Mouse (Mus musculus) natural killer cell, adult 2 months (primary cell): ENCODE data around the gene Abat.

Experiments used
- DNase-seq, 2 experiments: peaks; one replicate each; pipeline ENCODE4 v3.0.0; 2022; ENCODE audit warnings: low spot score in 2 of 2

The Abat gene

GRCm38 (mm10) chr16:8573751-8574150 is 60.5 kb downstream of the Abat start:
- DNase-seq, result no peak

GRCm38 (mm10) chr16:8574316-8574715 is 61.1 kb downstream of the Abat start:
- no peak for DNase-seq

DNA sequence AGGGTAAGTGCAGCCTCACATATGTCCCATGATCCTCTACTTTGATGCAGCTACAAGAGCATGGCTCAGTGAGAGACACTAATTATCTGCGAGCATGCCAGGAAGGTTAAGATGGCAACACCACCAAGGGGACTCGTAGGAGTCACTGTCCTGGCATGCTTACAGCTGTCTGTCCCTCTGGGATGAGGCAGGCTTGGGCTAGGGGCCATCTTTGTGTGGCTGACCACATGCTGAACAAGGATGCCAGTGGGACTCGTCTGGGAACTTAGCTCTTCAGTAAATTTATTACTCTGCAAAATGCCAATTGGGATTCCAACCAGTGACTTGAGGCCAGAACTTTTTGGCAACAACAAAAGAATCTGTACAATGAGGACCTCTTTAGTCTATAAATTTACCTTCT is 62.9 kb downstream of the Abat start:
- DNase-seq, result no peak

- no peak for DNase-seq
Measured at GRCm38 (mm10) chr16:8576901-8577300, 63.7 kb downstream of the Abat start.

- DNase-seq, result no peak
Measured at GRCm38 (mm10) chr16:8578326-8578725, 65.1 kb downstream of the Abat start.

GRCm38 (mm10) chr16:8579546-8579945 is 66.3 kb downstream of the Abat start:
- no peak for DNase-seq

- no peak for DNase-seq
Measured at GRCm38 (mm10) chr16:8581661-8582239, 68.5 kb downstream of the Abat start.

DNA sequence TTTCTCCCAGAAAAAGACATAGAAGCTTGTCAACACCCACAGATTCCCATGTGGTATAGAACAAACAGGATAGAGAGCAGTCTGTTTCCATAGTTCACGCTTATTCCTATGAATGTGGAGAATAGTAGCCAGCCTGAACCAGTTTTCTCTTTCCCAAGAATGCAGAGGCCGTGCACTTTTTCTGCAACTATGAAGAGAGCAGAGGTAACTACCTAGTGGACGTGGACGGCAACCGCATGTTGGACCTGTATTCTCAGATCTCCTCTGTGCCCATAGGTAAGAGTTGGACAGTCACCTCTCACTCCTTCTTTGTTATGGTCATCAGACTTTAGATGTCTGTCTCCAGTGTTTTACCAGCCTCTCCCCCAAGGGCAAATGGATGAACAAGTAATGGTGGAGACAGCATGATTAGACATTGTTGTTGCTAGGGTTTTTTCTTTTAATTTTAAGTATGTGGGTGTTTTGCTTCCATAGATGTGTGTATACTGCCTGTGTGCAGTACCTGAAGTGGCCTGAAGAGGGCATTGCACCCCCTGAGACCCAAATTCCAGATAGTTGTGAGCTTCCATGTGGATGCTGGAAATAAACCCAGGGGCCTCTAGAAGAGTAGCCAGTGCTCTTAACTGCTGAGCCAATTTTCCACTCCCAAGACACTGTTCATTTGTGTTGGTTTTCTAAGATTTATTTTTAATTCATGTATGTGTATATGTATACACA is 69.5 kb downstream of the Abat start:
- no peak for DNase-seq

DNA sequence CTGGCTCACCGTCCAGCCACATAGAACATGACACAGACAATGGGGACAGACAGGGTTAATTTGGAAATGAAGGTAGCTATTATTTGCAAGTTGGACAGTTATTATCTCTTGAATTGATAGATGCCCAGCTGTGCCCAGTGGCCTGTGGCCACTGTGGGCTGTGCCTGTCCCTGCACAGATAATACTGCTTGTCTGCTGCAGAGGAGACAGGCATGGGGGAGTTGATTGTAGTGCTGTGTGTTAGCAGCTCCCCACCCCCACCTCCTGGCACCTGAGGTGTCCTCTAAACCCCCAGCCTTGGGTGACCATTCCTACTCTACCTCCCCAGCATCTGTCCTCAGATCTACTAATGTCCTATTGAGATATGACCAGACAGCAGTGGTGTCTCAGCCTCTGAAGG is 71.0 kb downstream of the Abat start:
- no peak for DNase-seq

- no peak for DNase-seq
Measured at GRCm38 (mm10) chr16:8585056-8585455, 71.8 kb downstream of the Abat start.

DNA sequence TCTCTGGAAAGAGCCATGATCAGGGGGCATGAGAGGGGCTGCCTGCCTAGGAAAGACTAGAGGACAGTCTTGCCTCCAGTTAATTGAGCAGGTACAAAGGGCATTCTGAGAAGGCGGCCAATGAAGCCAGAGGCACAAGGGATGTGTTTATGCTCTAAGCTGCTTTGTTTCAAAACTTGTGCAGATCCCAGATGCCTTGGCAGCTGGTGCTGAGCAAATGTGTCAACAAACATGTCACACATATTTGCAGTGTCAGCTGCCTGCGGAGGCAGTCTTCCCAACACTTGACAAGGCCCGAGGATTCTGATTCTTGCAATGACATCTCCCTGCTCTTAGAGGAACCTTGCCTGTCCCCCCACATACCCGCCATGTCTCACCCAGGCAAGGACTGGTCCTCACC is 82.2 kb downstream of the Abat start:
- no peak for DNase-seq

GRCm38 (mm10) chr16:8596336-8596735 is 83.1 kb downstream of the Abat start:
- no peak for DNase-seq

GRCm38 (mm10) chr16:8597516-8597915 is 84.3 kb downstream of the Abat start:
- no peak for DNase-seq

- DNase-seq, result no peak
Measured at GRCm38 (mm10) chr16:8603789-8604188, 90.6 kb downstream of the Abat start.

DNA sequence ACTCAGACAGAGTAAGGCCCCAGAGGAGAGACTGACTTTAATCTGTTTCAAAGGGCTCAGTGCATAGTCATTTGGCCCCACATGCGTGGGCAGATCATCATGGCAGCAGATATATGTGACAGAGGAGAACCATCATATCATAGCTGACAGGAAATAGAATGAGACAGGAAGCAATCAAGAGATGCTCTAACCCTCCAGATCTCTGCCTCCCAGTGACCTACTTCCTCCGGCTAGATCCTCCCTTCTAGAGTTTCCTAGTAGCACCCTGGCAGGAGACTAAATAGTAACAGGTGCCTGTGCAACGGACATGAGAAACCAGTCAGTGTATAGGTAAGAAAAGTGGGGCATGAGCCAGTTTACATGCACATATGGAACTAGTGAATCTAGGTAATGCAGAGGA is 97.2 kb downstream of the Abat start:
- no peak for DNase-seq

DNA sequence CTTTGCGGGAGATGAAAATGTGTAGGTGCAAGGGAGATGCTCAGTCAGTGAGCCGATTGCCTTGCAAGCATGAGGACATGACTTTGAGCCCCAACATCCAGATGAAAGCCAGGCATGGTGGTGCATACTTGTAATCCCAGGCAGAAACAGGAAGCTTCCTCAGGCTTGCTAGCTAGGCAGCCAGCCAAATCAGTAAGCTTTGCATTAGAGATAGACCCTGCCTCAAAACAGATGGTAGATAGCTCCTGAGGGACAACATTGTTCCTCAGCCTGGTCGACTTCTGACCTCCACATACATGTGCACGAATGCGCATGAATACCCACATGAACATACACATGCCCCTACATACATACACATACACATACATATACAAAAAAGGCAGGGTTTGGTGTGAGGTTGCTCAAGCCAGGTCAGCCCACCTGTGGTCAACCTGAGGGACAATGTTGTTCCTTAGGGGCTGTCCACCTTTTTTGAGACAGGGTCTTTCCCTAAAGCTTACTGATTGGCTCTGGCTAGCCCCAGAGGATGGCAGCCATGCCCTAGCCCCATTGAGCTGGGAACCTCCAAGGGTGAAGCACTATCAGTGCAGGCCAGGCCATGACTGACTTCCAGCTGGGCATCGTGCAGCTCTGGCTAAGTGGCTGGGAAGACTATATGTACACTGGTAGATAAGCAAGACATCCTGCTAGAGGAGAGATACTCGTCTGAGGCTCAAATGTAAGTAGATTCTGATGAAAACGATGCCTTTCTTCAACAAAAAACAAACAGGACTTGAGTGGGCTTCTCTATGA is 99.2 kb downstream of the Abat start:
- DNase-seq, result no peak

DNA sequence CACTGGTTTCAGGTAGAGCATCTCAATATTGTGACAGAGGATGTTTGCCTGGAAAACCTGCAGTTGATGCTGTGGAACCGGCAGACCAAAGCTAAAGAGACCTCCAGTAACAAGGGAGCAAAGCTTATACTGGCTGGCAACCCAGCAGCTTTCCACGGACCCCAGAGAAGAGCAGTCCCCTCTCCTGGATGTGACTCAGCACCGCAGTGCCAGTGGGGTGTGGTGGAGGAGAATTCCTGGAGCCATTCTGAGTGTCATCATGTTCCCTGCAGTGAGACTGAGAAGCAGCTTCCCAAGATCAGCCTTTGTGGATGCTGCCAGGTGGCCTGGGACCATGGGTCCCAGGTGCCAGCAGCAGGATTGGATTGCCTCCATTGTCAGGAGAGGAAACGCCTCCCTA is 99.8 kb downstream of the Abat start:
- DNase-seq, result no peak

DNA sequence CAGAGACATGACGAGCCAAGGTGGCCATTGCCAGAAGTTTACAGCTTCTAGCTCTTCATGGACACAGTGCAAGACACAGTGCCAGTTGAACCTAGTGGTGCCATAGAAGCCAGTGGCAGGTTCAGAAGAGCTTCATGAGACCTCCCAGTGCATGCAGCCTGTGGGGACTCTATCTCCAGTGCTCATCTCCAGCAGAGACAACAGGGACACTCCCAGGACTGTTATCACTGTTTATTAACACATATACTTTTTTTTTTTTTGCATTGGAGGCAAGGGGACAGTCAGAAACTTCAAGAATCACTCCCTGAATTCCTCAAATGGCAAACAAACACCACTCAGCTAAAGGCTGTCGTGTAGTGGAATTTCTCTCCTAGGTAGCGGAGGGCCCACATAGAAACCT is 100.2 kb downstream of the Abat start:
- no peak for DNase-seq

- no peak for DNase-seq
Measured at GRCm38 (mm10) chr16:8619659-8620314, 106.6 kb downstream of the Abat start.

DNA sequence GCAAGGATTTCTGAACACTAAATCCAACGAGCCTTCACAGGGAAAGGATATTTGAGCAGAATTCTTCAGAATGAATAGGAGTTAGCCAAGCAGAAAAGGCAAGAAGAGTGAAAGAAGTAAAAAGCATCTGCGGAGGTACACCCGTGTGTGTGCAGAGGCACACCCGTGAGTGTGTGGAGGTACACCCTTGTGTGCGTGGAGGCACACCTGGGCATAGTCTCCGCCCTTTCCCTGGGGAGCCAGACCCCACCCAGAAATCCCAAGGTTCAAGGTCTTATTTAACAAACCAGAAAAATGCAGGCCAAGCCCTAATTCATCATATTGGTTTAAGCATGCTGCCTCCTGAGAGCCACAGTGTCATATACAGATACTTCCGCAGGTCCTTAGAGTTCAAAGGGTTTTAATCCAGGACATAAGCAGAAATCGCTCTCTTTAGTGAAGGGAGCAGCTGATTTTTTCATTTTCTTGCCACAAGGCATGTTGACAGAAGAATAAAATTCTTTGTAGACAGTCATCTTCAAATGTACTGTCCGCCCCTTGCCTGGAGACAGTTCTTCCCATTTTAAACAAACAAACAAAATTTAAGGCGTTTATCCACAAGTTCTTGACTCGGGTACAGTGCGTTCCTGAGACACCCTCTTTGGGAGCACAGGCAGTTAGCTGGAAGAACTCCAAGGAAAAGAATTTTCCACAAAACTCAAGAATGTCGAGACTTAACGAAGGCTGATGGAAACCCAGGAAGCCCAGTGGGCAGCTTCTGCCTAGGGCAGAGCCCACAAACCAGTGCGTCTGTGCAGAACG is 107.3 kb downstream of the Abat start:
- DNase-seq, result no peak

- no peak for DNase-seq
Measured at GRCm38 (mm10) chr16:8630419-8630818, 117.2 kb downstream of the Abat start.

GRCm38 (mm10) chr16:8631428-8631827 is 118.2 kb downstream of the Abat start:
- DNase-seq, result no peak
